Mouse (Mus musculus): ENCODE measurements around the gene Sun2. TPM values are rescaled to one million over a fixed set of nuclear protein-coding genes. Genes with fewer than 3 reads are reported as not detected.

Sun2 gene
- polyA plus RNA-seq, 1 experiment from 2014 or later: 7.2 TPM

DNA sequence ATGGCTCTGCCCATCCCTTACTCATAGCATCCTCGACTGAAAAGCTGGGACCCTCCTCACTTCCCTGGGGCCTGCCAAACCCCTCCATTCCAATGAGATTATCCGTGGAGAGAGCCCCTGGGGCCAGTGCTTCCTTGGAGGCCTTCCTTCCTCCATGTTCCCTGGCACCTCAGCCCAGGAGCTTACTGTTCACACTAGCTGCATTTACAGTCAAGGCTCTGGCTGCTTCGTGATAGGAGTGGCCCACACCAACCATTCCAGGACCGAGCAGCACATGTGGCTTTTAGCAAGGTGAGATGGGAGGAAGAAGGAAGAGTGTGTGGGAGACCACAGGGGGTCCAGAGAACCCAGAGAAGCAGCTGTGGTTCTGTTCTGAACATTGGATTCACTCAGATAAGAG, 11.5 kb upstream of the Sun2 start:
- H3K4me1 ChIP-seq (replicated peaks): peaks cover 3% of the 10 kb centered on the region; the same call in 1 of the 2 replicates
- ATAC-seq (ENCODE audit: low FRiP score, low read depth): no peak
- WGBS: 57% methylated on average over 4 of the region's 4 CpGs
- no peaks in the 10 kb centered on the region for H3K27me3 ChIP-seq
- H3K36me3 ChIP-seq: no peaks in the 10 kb centered on the region
- no peak overlapping the region for H3K4me3 ChIP-seq
- H3K9ac ChIP-seq: no peak overlapping the region
- H3K9me3 ChIP-seq: no peaks in the 10 kb centered on the region
- H3K27ac ChIP-seq (replicated peaks): no peak overlapping the region
- H3K4me2 ChIP-seq: no peak overlapping the region

DNA sequence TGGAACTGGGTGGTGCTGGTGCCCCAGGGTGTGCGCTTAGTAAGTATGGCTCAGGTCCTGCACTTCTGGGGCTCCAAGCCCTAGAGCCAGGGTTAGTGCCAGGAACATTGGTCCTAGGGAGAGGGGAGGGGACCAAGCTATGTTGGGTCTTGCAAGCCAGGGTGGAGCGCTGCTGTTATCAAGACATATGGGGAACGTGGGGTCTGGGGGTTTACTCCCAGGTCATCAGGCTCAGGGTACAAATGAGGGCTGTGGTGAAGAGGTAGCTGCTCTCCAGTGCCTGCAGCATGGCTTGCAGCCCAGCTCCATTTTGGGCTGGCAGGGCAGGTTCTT, 11.1 kb upstream of the Sun2 start:
- Histone ChIP-seq H3K36me3 (no peaks in the 10 kb centered on the region), H3K4me2 (no peak overlapping the region), H3K27me3 (no peaks in the 10 kb centered on the region), H3K4me1 (replicated peaks) (peaks cover 3% of the 10 kb centered on the region; the same call in 1 of the 2 replicates), H3K4me3 (no peak overlapping the region), H3K27ac (replicated peaks) (no peak overlapping the region), H3K9me3 (no peaks in the 10 kb centered on the region), H3K9ac (no peak overlapping the region)
- 90% methylated on average over 3 of the region's 3 CpGs for WGBS
- peak; percentile 44; the same call in 1 of the 2 replicates for ATAC-seq (ENCODE audit: low FRiP score, low read depth)

DNA sequence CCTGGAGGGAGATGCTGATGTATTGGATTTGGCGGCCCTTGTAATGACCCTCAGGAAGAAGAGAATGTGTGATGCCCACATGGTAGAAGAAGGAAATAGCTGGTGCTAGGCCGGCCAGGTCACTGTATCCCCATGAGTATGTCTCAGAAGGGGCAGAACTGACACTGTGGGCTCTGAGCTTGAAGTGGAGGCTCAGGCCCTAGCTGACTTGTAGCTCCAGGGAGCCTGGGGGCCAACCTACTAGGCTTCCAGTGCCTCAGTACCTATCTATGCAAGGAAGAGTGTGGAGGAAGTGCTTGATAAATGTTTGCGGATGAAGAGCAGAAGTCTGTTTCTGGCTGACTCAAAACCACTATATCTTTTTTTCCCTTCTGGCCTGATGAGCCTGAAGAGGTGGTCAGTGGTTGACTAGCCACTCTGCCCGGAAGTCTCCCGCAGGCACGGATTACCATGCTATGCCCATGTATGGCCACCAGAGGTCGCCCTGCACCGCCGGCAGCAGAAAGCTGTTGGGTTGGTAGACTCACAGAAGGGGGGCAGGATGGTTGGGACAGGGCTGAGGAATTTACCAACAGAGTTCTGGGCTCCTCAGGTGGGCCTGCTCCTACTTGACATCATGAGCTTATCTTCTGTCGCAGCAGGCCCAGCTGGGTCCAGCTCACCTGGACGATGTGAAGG, 10.5 kb upstream of the Sun2 start:
- Histone ChIP-seq H3K27me3 (no peaks in the 10 kb centered on the region), H3K9ac (no peak overlapping the region), H3K9me3 (no peaks in the 10 kb centered on the region), H3K4me3 (no peak overlapping the region), H3K4me2 (no peak overlapping the region), H3K4me1 (replicated peaks) (peaks cover 3% of the 10 kb centered on the region; the same call in 1 of the 2 replicates), H3K36me3 (no peaks in the 10 kb centered on the region), H3K27ac (replicated peaks) (no peak overlapping the region)
- peak; percentile 59; the same call in 1 of the 2 replicates for ATAC-seq (ENCODE audit: low FRiP score, low read depth)
- WGBS: 27% methylated on average over 11 of the region's 11 CpGs

DNA sequence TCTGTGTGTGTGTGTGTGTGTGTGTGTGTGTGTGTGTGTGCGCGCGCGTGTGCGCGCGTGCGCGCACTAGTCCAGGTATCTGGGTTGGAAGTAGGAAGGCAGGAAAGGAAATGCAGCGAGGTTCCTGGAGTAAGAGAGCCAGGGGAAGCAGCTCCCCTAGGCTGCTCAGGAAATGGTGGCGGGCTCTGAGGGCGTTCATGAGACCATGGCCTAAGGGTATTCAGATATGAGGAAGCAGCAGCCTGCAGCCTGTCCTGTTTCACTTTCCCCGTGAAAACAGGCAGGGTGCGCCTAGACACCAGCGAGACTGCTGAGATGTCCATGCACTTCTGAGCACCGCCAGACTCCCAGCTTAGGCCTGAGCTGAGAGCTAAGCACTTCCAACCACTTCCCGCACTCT, 9.4 kb upstream of the Sun2 start:
- 83% methylated on average over 17 of the region's 17 CpGs for WGBS

DNA sequence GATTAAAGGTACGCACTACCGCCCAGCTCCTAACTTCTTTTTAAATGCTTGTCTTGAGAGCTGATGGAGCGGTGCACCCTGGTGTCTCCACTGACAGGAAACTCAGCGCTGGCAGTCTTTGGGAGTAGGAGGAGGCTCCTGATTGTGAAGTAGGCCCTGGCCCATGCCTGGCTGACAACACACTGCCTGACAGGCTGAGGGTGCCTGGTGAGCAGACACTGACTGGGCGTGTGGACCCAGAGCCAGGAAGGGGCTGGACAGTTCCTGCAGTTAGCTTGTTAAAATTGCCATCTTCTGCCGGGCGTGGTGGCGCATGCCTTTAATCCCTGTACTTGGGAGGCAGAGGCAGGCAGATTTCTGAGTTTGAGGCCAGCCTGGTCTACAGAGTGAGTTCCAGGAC, 7.9 kb upstream of the Sun2 start:
- Histone ChIP-seq H3K27me3 (no peaks in the 10 kb centered on the region), H3K4me1 (replicated peaks) (peaks cover 3% of the 10 kb centered on the region; the same call in 1 of the 2 replicates), H3K4me3 (no peak overlapping the region), H3K9me3 (no peaks in the 10 kb centered on the region), H3K27ac (replicated peaks) (no peak overlapping the region), H3K4me2 (no peak overlapping the region), H3K36me3 (no peaks in the 10 kb centered on the region), H3K9ac (no peak overlapping the region)
- 90% methylated on average over 8 of the region's 8 CpGs for WGBS
- ATAC-seq (ENCODE audit: low FRiP score, low read depth): no peak

More for the DNA sequence above, 9.4 kb upstream of the Sun2 start:
- Histone ChIP-seq H3K4me1 (replicated peaks) (peaks cover 3% of the 10 kb centered on the region; the same call in 1 of the 2 replicates), H3K9ac (no peak overlapping the region), H3K27me3 (no peaks in the 10 kb centered on the region), H3K4me3 (no peak overlapping the region), H3K4me2 (no peak overlapping the region), H3K36me3 (no peaks in the 10 kb centered on the region), H3K27ac (replicated peaks) (no peak overlapping the region), H3K9me3 (no peaks in the 10 kb centered on the region)
- no peak for ATAC-seq (ENCODE audit: low FRiP score, low read depth)

DNA sequence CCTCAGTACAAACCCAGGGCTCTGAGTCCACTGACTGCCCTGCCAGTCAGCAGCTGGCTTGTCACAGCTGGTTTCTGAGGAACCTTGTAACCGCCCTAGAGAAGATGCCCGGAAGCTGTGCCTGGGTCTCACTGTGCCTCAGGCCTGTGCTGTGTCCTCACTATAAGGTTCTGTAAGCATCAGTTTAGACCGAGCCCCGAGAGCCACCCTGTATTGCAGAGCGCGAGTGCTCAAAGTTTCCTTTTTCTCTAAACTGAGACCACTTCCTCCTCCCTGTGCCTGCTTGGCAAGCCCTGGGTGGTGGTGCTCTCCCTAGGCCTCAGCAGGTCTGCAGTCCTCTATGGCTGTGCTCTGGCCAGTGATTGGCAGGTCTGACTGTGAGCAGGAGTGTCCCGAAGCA, 6.8 kb upstream of the Sun2 start:
- Histone ChIP-seq H3K4me1 (replicated peaks) (peaks cover 3% of the 10 kb centered on the region; the same call in 1 of the 2 replicates), H3K27ac (replicated peaks) (no peak overlapping the region), H3K4me3 (no peak overlapping the region), H3K9ac (no peak overlapping the region), H3K36me3 (no peaks in the 10 kb centered on the region), H3K27me3 (no peaks in the 10 kb centered on the region), H3K9me3 (no peaks in the 10 kb centered on the region), H3K4me2 (no peak overlapping the region)
- no peak for ATAC-seq (ENCODE audit: low FRiP score, low read depth)
- WGBS: 92% methylated on average over 7 of the region's 7 CpGs

DNA sequence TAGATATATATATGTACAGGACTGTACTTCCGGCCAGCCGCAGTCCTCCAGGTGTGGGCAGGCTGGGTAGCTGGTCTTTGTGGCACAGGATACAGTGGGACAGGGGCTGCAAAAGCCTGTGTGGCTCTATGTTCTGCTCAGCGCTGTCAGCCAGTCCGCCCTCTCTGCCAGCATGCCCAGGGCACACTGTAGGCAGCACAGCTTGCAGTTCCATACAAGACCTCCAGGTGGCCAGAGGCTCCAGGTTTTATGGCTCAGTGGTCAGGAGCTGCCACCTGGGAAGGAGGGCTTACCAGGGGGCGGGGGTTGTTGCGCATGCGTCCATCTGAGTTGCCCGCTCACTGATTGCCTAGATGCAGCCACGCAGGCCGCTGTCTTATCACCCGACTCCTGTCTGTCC, 5.7 kb upstream of the Sun2 start:
- no peak overlapping the region for H3K9ac ChIP-seq
- H3K4me1 ChIP-seq (replicated peaks): peaks cover 3% of the 10 kb centered on the region
- no peaks in the 10 kb centered on the region for H3K36me3 ChIP-seq
- no peaks in the 10 kb centered on the region for H3K9me3 ChIP-seq
- no peak overlapping the region for H3K27ac ChIP-seq (replicated peaks)
- ATAC-seq (ENCODE audit: low FRiP score, low read depth): peak; percentile 57; the same call in 1 of the 2 replicates
- WGBS: 53% methylated on average over 11 of the region's 11 CpGs
- no peak overlapping the region for H3K4me3 ChIP-seq
- no peak overlapping the region for H3K4me2 ChIP-seq
- no peaks in the 10 kb centered on the region for H3K27me3 ChIP-seq

DNA sequence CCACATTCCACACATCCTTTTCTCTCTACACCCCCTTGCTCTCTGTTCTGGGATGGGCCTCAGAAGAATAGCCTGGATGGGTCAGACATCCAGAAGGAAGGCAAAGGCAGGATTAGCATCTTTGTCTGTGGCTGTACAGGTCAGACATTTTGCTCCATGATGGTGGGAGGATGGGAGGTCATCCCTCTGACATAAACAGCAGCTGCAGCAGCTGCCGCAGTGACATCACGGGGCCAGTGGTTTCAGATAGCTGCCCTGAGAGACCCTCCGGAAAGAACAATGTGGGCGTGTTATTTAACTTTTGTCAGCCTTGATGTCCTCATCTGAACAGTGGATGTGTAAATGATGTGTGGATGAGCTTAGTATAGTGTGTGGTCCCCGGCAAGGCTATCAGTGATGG, 3.5 kb upstream of the Sun2 start:
- H3K36me3 ChIP-seq: no peaks in the 10 kb centered on the region
- H3K4me1 ChIP-seq (replicated peaks): peaks cover 12% of the 10 kb centered on the region
- no peak overlapping the region for H3K9ac ChIP-seq
- H3K27ac ChIP-seq (replicated peaks): no peak overlapping the region
- no peaks in the 10 kb centered on the region for H3K9me3 ChIP-seq
- ATAC-seq (ENCODE audit: low FRiP score, low read depth): no peak
- H3K4me3 ChIP-seq: no peak overlapping the region
- H3K27me3 ChIP-seq: no peaks in the 10 kb centered on the region
- WGBS: 87% methylated on average over 5 of the region's 5 CpGs
- H3K4me2 ChIP-seq: no peak overlapping the region

DNA sequence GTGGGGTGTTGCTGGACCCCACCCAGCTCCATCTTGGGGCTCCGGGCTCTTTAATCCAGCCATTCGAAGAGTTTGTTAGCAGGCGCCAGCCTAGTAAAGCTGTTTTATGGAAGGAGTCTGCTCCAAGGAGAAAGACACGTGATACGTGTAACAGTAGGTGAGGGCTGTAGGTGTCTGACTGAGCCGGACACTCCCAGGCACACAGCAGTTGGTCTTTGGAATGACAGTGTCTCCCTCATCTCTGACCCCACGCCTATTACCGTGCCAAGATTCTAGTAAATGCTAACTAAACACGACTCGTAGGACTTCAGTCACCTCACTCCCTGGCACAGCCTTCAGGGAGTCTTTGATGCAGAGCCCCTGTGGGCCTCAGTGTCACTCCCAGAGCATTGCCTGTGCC, 3.0 kb upstream of the Sun2 start:
- ATAC-seq (ENCODE audit: low FRiP score, low read depth): no peak
- 81% methylated on average over 10 of the region's 10 CpGs for WGBS

DNA sequence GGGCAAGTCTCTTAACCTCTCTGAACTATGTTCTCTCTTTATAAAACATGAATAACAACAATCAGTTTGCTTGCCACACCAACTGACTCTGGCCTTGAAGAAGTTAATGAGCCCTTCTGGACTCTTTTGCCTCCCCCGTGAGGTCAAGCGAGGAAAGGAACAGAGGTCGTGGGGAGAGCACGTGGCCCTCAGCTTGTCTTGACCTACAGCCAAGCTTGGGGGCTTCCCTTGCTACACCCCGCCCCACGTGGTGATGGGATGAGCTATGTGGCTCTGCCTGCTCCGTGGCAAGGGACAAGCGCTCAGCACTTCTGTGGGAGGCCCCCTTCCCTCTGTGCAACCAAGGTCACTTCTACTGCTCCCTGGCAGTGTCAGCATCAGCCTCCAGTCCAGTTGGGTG, 2.4 kb upstream of the Sun2 start:
- H3K9ac ChIP-seq: no peak overlapping the region
- H3K4me2 ChIP-seq: no peak overlapping the region
- 78% methylated on average over 8 of the region's 8 CpGs for WGBS
- H3K27me3 ChIP-seq: no peaks in the 10 kb centered on the region
- H3K27ac ChIP-seq (replicated peaks): no peak overlapping the region
- H3K36me3 ChIP-seq: no peaks in the 10 kb centered on the region
- no peaks in the 10 kb centered on the region for H3K9me3 ChIP-seq
- no peak for ATAC-seq (ENCODE audit: low FRiP score, low read depth)
- H3K4me3 ChIP-seq: no peak overlapping the region
- peaks cover 24% of the 10 kb centered on the region for H3K4me1 ChIP-seq (replicated peaks)

More for the DNA sequence above, 3.0 kb upstream of the Sun2 start:
- no peaks in the 10 kb centered on the region for H3K9me3 ChIP-seq
- no peak overlapping the region for H3K27ac ChIP-seq (replicated peaks)
- no peak overlapping the region for H3K9ac ChIP-seq
- H3K27me3 ChIP-seq: no peaks in the 10 kb centered on the region
- no peaks in the 10 kb centered on the region for H3K36me3 ChIP-seq
- no peak overlapping the region for H3K4me2 ChIP-seq
- peaks cover 18% of the 10 kb centered on the region for H3K4me1 ChIP-seq (replicated peaks)
- no peak overlapping the region for H3K4me3 ChIP-seq

DNA sequence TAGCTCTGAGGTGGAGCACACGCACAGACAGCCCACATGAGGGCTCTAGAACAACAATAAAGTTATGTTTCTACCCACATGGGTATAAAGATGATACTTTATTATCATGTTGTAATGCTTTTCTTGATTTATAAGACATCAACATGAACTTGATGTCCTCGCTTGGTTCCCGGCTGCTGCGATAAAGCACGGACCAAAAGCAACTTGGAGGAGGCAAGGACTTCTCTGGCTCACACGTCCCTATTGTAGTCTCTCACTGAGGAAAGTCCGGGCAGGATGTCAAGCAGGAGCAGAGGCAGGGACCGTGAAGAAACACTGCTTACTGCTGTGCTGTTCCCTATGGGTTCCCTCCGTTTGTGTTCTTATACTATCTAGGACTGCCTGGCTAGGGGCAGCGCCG, 1.7 kb upstream of the Sun2 start:
- Histone ChIP-seq H3K9me3 (no peaks in the 10 kb centered on the region), H3K36me3 (peaks cover 4% of the 10 kb centered on the region), H3K4me3 (no peak overlapping the region), H3K27ac (replicated peaks) (no peak overlapping the region), H3K27me3 (no peaks in the 10 kb centered on the region), H3K4me1 (replicated peaks) (peaks cover 30% of the 10 kb centered on the region), H3K4me2 (no peak overlapping the region), H3K9ac (no peak overlapping the region)
- ATAC-seq (ENCODE audit: low FRiP score, low read depth): no peak
- WGBS: 91% methylated on average over 11 of the region's 11 CpGs

DNA sequence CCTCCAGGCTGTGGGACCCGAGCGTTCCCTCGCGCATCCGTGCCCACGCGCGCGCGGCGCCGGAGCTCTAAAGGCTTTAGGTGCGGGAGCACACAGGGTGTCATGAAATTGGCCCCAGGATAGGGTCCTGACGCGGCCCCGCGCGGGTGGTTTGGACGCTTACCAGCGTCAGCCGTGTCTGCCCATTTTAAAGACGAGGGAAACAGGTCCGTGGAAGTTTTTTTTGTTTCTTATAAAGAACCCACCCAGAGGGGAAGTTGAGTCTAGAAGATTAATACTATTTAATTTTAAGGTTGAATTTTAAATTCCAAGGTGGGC, 329 bp upstream of the Sun2 start:
- no peaks in the 10 kb centered on the region for H3K27me3 ChIP-seq
- H3K9me3 ChIP-seq: no peaks in the 10 kb centered on the region
- peak overlapping the region; percentile 75 for H3K27ac ChIP-seq (replicated peaks)
- H3K36me3 ChIP-seq: peaks cover 14% of the 10 kb centered on the region
- under 1% methylated on average over 23 of the region's 23 CpGs for WGBS
- H3K4me3 ChIP-seq: peak overlapping the region; percentile 83
- ATAC-seq (ENCODE audit: low FRiP score, low read depth): no peak; the same call in 1 of the 2 replicates
- peak overlapping the region; percentile 89 for H3K9ac ChIP-seq
- peak overlapping the region; percentile 62 for H3K4me2 ChIP-seq
- peaks cover 33% of the 10 kb centered on the region for H3K4me1 ChIP-seq (replicated peaks)

Measured in hindbrain, embryonic 15.5 days (tissue).